Mouse (Mus musculus): Measurements from ENCODE around the gene Stk16.
A peak's percentile ranks its signal among the peaks of the same experiment; 100 is the strongest.

The Stk16 gene

DNA sequence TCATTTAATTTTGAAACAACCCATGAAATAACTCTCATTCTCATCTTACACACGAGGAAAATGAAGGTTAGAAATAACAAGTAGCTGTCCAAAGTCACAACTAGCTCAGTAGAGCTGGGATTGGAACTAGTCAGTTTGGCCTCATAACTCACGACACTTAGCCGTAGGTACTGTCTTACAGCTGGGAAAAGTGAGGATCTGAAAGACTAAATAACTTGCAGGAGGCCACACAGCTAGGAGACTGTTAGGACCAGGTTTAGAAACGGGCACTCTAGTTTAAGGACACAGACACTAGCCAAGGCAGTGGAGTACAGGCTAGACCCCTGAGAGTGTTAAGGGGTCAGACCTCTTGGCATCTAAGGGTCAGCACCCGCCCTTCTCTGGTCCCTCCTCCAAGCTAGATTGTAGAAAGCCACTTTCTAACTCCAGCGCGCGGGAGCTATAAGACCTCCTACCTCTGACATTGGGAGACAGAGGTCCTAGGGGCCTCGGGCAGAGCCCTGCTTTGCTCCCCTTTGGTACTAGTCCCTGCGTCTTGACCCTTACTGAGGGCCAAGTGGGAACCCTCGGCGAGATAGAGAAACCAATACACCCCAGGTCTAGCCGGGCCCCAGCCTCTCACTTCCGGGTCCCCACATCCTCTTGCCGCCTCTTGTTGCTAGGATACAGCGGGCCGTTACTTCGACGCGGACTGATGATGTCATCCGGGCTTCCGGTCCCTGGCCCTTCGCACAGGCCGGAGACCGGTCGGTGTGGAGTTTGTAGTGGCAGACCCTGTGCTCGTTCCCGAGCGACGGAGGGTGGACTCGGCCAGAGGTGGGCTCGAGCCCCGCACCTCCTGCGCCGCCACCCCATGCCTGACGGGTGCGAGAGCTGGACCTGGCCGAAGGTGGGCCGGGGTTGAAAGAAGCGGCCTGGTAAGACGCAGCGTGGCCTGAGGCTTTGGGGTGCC lies at the start of gene Stk16, which contains the start of gene Glb1l:
Gene Stk16 (plus strand): TSS at position 703 of the 952 bp plus-strand sequence.
Gene Glb1l (minus strand): TSS at position 678 of the 952 bp plus-strand sequence.
- DNase-seq (ENCODE audit: low read depth), result peak; percentile 99

GRCm38 (mm10) chr1:75168093-75168471 lies 42.6 kb upstream of the Stk16 start:
- no peak for DNase-seq (ENCODE audit: low read depth)

DNA sequence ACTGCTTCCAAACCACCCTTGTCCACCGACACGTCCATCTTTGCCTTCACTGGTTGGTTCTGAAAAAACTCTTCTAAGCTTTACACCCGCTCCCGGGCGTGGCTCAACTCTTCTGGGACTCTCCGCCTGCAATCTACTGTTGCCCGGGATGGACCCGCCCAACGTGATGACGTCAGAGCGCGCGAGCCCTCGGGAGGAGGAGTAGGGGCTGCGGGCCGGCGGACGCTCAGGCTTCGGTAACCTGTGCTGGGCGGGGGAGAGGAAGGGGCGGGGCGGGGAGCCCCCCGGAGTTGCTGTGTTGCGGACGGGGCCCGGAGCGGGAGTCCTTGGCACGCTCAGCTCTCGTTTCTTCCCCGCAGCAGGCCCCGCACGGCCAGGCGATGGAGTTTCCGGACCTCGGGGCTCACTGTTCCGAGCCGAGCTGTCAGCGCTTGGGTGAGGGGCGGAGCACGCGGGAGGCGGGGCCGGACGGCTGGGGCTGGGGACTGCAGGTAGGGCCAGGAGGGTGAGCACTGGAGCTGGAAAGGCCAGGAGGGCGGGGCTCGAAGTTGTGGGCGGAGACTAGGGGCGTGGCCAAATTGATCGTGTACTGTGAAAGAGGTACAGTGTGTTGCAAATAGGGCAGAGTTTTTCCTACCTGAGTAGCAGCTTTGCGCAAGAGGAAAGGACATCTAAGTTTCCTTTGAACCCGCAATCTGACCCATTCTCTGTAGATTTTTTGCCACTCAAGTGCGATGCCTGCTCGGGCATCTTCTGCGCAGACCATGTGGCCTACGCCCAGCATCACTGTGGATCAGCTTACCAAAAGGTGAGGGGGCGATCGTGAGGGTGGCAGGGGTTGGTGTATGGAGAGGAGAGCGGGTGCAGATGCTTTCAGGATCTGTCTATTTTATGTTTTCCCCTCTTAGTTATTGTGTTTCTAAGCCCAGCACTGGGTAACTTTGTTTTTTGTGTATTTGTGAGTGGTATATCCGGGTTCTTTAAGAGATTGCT lies 41.9 kb upstream of the Stk16 start, which contains the start of gene Zfand2b:
Gene Zfand2b (plus strand): TSS at position 175 of the 993 bp plus-strand sequence.
- peak; percentile 99 for DNase-seq (ENCODE audit: low read depth)

DNA sequence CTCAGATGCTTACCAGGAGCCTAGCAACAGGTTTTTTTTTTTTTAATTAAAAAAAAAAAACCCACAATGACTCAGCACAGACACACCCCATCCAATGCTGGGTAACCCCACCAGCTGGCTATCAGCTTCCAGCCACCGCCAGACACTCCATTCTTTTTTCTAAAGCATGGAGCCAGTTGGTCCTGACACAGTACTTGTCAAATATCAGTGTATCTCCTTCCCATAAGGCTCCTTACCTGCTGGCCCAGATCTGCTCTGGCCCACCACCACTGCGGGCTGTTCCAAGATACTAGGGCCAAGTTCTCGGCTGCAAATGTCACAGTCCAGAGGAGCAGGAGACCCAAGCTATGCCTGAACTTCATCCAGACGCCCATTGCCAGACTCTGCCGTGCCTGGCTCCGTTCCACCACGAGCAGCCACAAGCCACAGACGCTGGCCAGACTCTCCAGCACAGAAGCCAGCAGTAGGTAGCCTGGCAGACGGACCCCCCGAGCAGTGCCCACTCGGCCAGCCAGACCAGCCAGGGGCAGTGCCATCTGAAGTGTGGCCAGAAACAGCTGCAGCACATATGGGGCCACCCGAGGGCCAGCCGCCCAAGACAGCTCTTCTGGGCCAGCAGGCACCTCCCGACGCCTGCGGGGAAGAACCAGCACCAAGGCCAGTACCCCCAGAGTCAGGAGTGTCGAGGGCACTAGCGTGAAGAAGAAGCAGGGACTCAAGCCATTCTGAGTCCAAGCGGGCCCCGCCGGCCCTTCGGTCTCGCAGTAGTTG lies 31.1 kb upstream of the Stk16 start:
- peak; percentile 60 for DNase-seq (ENCODE audit: low read depth)

GRCm38 (mm10) chr1:75180105-75180590 lies 30.5 kb upstream of the Stk16 start, which contains the start of gene Abcb6:
Abcb6 (minus strand) TSS chr1:75180392.
- DNase-seq (ENCODE audit: low read depth), result peak; percentile 91

DNA sequence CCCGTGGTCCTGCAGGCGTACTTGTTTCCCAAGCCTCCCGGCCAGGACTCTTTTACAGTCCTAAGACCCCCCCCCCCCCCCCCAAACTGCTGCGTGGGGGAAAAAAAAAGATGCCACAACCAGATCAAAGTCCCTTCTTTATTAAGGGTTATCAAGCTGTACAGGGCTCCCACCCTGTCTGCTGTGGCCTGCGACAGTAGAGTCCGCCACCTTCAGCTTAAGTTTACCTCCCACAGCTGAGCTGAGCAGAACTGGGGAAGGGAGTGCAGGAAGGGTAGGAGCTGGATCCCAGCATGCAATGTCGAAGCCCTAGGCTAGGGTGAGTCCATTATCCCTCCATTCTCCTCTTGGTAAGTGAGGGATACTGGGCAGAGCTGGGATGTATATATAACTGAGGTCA lies 29.9 kb upstream of the Stk16 start:
- no peak for DNase-seq (ENCODE audit: low read depth)

- DNase-seq (ENCODE audit: low read depth), result no peak
These were observed 29.2 kb upstream of the Stk16 start for GRCm38 (mm10) chr1:75181377-75181870.

DNA sequence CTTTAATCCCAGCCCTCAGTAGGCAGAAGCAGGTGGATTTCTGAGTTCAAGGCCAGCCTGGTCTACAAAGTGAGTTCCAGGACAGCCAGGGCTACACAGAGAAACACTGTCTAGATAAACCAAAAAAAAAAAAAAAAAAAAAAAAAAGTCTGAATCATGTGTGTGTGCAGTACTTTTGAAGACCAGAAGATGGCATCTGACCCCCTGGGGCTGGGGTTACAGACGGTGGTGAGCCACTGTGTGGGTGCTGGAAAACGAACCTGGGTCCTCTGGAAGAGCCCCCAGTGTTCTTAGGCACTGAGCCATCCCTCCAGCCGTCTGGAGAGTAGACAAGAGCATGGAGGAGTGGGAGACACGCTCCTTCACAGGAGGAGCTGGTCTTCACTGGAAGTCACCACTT lies 28.5 kb upstream of the Stk16 start:
- DNase-seq (ENCODE audit: low read depth), result no peak

- no peak for DNase-seq (ENCODE audit: low read depth)
These were observed 25.1 kb upstream of the Stk16 start for GRCm38 (mm10) chr1:75185495-75185894.

DNA sequence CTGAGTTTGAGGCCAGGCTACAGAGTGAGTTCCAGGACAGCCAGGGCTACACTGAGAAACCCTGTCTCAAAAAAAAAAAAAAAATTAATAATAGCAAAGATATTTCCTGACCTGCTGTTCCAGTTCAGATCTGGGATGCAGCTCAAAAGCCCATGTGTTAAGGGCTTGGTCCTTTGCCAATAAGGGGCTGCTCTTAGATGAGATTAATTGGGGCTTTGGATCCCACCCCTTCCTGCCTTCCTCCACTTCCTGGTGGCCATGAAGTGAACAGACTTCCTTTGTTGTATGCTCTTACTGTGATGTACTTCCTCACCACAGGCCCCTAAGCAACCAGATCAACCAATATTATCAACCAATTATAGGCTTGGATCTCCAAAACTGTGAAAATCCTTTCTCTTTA lies 23.5 kb upstream of the Stk16 start:
- no peak for DNase-seq (ENCODE audit: low read depth)

DNA sequence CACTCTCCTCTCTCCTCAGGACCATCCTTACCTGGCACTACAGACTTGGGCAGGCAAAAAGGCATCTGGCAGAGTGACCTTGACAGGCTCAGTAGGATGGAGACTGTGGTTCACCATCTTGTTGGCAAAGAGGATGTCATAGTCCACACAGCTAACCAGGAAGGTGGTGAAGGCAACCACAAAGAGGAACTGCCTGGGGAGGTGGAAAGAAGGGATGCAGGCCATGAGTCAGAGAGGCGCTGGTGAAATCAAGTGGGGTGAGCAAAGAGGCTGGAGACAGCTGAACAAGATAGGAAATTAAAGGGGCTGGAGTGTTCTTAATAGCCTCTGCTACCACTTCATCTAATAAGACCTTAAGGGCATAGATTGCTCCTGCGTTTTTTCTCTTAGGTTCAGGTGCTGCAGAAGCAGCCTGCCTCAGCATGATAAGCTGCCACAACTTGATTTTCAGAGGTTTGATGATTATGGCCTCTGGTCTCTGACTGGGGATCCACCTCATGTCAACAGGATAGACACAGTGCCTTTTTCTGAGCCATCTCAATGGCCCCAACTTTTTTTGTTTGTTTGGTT lies 22.6 kb upstream of the Stk16 start:
- no peak for DNase-seq (ENCODE audit: low read depth)

DNA sequence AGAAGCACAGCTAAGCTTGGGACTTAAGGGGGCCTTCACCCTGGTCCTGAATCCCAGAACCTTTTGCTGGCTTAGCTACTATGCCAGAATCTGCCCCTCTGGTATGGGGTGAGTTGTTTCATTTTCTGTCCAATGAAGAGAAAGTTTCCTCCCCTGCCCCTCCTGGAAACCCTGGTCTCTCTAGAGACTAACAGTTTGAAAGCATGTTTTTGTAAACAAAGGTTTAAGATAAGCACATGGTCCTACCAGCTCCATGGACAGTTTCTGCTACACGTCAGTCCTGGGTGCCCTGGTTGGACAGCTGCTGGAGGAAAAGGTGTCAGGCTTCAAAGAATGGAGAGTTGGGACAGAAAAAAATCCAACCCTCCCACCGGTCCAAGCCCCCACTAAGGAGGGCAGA lies 20.1 kb upstream of the Stk16 start:
- no peak for DNase-seq (ENCODE audit: low read depth)

GRCm38 (mm10) chr1:75191258-75191621 lies 19.4 kb upstream of the Stk16 start:
- no peak for DNase-seq (ENCODE audit: low read depth)

GRCm38 (mm10) chr1:75191622-75192402 lies 18.8 kb upstream of the Stk16 start, which contains the start of the genes Ankzf1 and Atg9a:
Ankzf1 (plus strand) TSS chr1:75192151.
Atg9a (minus strand) TSS chr1:75192196.
- DNase-seq (ENCODE audit: low read depth), result peak; percentile 98

- DNase-seq (ENCODE audit: low read depth), result peak; percentile 73
These were observed 18.2 kb upstream of the Stk16 start for GRCm38 (mm10) chr1:75192452-75192851.

GRCm38 (mm10) chr1:75201236-75201635 lies 9.4 kb upstream of the Stk16 start:
- DNase-seq (ENCODE audit: low read depth), result no peak

DNA sequence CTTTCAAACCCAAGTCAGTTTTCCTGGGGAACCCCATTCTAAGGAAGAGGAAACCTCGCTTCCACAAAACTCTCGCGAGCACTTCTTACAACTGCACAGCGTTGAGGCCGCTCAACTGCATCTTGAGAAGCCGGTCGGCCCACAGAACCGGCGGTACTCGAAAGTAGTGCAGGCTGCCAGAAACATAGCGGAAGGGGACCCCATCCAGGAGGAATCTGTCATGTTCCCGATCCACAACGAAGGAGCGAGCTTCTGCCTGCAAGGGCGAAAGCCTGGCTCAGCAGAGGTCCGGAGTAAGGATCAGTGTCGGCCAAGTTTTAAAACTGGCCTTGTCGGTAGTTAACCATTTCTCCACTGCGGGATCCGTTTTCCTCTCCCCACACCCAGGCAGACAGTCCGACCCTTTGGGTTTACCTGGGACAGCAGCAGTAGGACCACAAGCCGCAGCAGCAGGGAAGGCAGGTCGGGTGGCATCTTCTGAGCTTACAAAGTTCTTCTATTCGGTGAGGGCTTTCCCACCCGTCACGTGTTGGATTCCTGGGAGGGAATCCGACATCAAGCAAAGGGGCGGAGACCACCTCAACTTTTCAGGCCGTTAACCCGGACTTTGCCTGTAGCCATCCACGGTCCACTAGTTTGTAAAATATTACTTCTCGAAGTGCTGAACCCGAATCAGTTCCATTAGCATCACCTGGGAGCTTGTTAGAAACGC lies 1.5 kb upstream of the Stk16 start:
- DNase-seq (ENCODE audit: low read depth), result peak; percentile 86

- DNase-seq (ENCODE audit: low read depth), result no peak
These were observed 587 bp downstream of the Stk16 start for GRCm38 (mm10) chr1:75211141-75211708.

- no peak for DNase-seq (ENCODE audit: low read depth)
These were observed 1.9 kb downstream of the Stk16 start for GRCm38 (mm10) chr1:75212542-75212941.

All from NIH3T3 (cell line).